Mouse (Mus musculus) erythroblast, embryonic 14.5 days (primary cell): ENCODE results near the gene Csrnp3.

Experiments used
- GATA1 ChIP-seq: IDR thresholded peaks from 2 replicates; pipeline ENCODE4 v1.6.1; 2012; ENCODE audit warnings: low read length, inconsistent platforms, mixed read lengths
- TAL1 ChIP-seq: IDR thresholded peaks from 3 replicates; pipeline ENCODE4 v1.6.1; 2012; ENCODE audit warnings: low read length, inconsistent platforms, mixed read lengths

GRCm38 (mm10) chr2:65847463-65848110 lies 2.0 kb downstream of the Csrnp3 start:
- TF ChIP-seq GATA1 (no peak), TAL1 (no peak)
